In genomic region chr1:91903241-91903981, GRCm38 (mm10) we compare ENCODE assay signal across 11 mouse cellular contexts.
DNase-seq lines count a peak whose midpoint lies in the region; ATAC-seq and TF ChIP-seq lines count a peak whose summit lies in the region.
"Had no signal": no experiment of that assay in that cellular context is flagged by ENCODE, and none has a peak within 500 bp of the region (broad histone marks: within the 10 kb centered on the region; RNA-seq: fewer than 3 reads in every experiment).

No protein-coding gene starts in this region.

- peaks cover 20% of the 10 kb centered on the region for H3K4me1 ChIP-seq in liver, adult 2 months (ENCODE audit: control insufficient read depth, insufficient read depth, low read length)
- H3K4me1 ChIP-seq in stomach, embryonic 16.5 days (ENCODE audit: control insufficient read depth, insufficient read depth, low read length) = peaks cover 7% of the 10 kb centered on the region; the same call in 1 of the 2 replicates
- H3K4me1 ChIP-seq in hindbrain, embryonic 12.5 days = no peaks in the 10 kb centered on the region
- H3K4me1 ChIP-seq: limb, embryonic 10.5 days had no signal

- peak overlapping the region; percentile 95 for H3K27ac ChIP-seq in liver, adult 2 months (replicated peaks; ENCODE audit: insufficient read depth, low read depth, low read length)
- H3K27ac ChIP-seq in stomach, embryonic 16.5 days (ENCODE audit: low read length) = peak overlapping the region; percentile 51; the same call in 1 of the 2 replicates
- H3K27ac ChIP-seq in hindbrain, embryonic 12.5 days = no peak overlapping the region
- H3K27ac ChIP-seq: hindbrain, embryonic 15.5 days; limb, embryonic 10.5 days had no signal

- TF ChIP-seq POLR2A in liver, adult 2 months (IDR thresholded peaks at IDR 0.05; ENCODE audit: extremely low read depth, insufficient read depth, low read length) = no peak

- peak; percentile 63 for DNase-seq in adrenal gland, postnatal 10 days
- DNase-seq in adrenal gland, adult 8-10 months = no peak
- DNase-seq in liver, adult 2 months (ENCODE audit: extremely low read depth, low read depth, low spot score) = peak; percentile 97
- no peak for DNase-seq in liver
- peak; percentile 46 for DNase-seq in kidney, postnatal 10 days
- DNase-seq in ovary, adult 18-20 months (ENCODE audit: low spot score) = no peak
- DNase-seq: gastrocnemius, postnatal 14 days had no signal

- ATAC-seq in stomach, embryonic 16.5 days (ENCODE audit: insufficient read depth, low FRiP score) = no peak
- ATAC-seq in hindbrain, embryonic 12.5 days (ENCODE audit: low FRiP score) = no peak

- TF ChIP-seq CTCF in liver, adult 2 months (IDR thresholded peaks at IDR 0.05; ENCODE audit: low read depth, low read length) = no peak

- H3K4me2 ChIP-seq in stomach, embryonic 16.5 days (ENCODE audit: low read depth, low read length) = no peak overlapping the region
- no peak overlapping the region for H3K4me2 ChIP-seq in hindbrain, embryonic 12.5 days (replicated peaks)
- H3K4me2 ChIP-seq: hindbrain, embryonic 15.5 days had no signal

- no peak overlapping the region for H3K4me3 ChIP-seq in liver, adult 2 months (ENCODE audit: insufficient read depth, low read depth, low read length)
- no peak overlapping the region for H3K4me3 ChIP-seq in stomach, embryonic 16.5 days (replicated peaks; ENCODE audit: low read length)
- H3K4me3 ChIP-seq in hindbrain, embryonic 12.5 days = no peak overlapping the region
- H3K4me3 ChIP-seq: hindbrain, embryonic 15.5 days; limb, embryonic 10.5 days had no signal

- no peaks in the 10 kb centered on the region for H3K9me3 ChIP-seq in stomach, embryonic 16.5 days (replicated peaks; ENCODE audit: control insufficient read depth, low read length)
- H3K9me3 ChIP-seq in hindbrain, embryonic 12.5 days (replicated peaks) = no peaks in the 10 kb centered on the region
- H3K9me3 ChIP-seq: hindbrain, embryonic 15.5 days; limb, embryonic 10.5 days had no signal

- no peaks in the 10 kb centered on the region for H3K36me3 ChIP-seq in liver, adult 2 months (ENCODE audit: control insufficient read depth, insufficient read depth, low read length)
- no peaks in the 10 kb centered on the region for H3K36me3 ChIP-seq in stomach, embryonic 16.5 days (ENCODE audit: control insufficient read depth, insufficient read depth, low read length)
- no peaks in the 10 kb centered on the region for H3K36me3 ChIP-seq in hindbrain, embryonic 12.5 days
- H3K36me3 ChIP-seq: hindbrain, embryonic 15.5 days; limb, embryonic 10.5 days had no signal

- no peaks in the 10 kb centered on the region for H3K27me3 ChIP-seq in liver, adult 2 months (ENCODE audit: control insufficient read depth, insufficient read depth, low read length)
- H3K27me3 ChIP-seq in stomach, embryonic 16.5 days (ENCODE audit: control insufficient read depth, insufficient read depth, low read length) = no peaks in the 10 kb centered on the region
- H3K27me3 ChIP-seq in hindbrain, embryonic 12.5 days = no peaks in the 10 kb centered on the region
- H3K27me3 ChIP-seq: hindbrain, embryonic 15.5 days had no signal

- WGBS in liver, adult 2 months = 16% methylated on average over 8 of the region's 8 CpGs
- WGBS in stomach, embryonic 16.5 days = 49% methylated on average over 8 of the region's 8 CpGs
- 77% methylated on average over 8 of the region's 8 CpGs for WGBS in hindbrain, embryonic 12.5 days

- H3K79me2 ChIP-seq in liver, adult 2 months (ENCODE audit: control insufficient read depth, insufficient read depth, low read length) = no peaks in the 10 kb centered on the region

- H3K9ac ChIP-seq in liver, adult 2 months (ENCODE audit: low read depth, low read length) = peak overlapping the region; percentile 68
- no peak overlapping the region for H3K9ac ChIP-seq in stomach, embryonic 16.5 days (ENCODE audit: low read length)
- no peak overlapping the region for H3K9ac ChIP-seq in hindbrain, embryonic 12.5 days
- H3K9ac ChIP-seq: hindbrain, embryonic 15.5 days had no signal

Comparison
In these comparisons a context has a peak if more than half of its experiments do, and no peak if none do; other contexts are left out.
1. DNase-seq: peak in adrenal gland, postnatal 10 days (single experiment), liver, adult 2 months (single experiment) and kidney, postnatal 10 days (single experiment); none in adrenal gland, adult 8-10 months (single experiment), liver (single experiment) and ovary, adult 18-20 months (single experiment).